Mouse (Mus musculus) regulatory T cell (primary cell): ENCODE data around the gene Mrps34.

Experiments used
- in situ Hi-C: fragments of 300-600 bp; cut with MboI, MseI; formaldehyde crosslinking; loops from one replicate; pipeline ENCODE4 v1.15.1; 2025; ENCODE audit warnings: high pct_unique_total_duplicates

Mrps34 gene

DNA sequence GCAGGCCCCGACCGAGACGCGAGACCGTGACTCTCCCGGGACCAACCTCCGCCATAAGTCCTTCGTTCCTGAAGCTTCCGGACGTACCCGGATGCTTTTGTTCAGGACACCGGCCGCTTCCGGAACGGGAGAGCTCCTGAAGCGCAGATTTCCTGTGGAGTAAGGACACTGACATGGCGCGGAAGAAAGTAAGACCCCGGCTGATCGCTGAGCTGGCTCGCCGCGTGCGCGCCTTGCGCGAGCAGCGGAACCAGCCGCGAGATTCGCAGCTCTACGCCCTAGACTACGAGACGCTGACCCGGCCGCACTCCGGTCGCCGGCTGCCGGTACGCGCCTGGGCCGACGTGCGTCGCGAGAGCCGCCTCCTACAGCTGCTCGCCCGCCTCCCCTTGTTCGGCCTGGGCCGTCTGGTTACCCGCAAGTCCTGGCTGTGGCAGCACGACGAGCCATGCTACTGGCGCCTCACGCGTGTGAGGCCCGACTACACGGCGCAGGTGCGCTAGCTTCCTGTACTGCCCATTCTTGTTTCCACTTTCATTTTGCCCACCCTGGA is at the start of gene Mrps34, which contains the start of gene Eme2:
Gene Mrps34, plus strand, starts transcription at position 122 of the 553 bp plus-strand sequence.
Gene Eme2, minus strand, starts transcription at position 93 of the 553 bp plus-strand sequence.
- in situ Hi-C loops: loop anchor here (5.0 kb wide), 1 partner anchor 43 kb away; the partner anchor contains the start of gene Fahd1

GRCm38 (mm10) chr17:24847386-24847785 is 47.5 kb upstream of the Mrps34 start:
- in situ Hi-C loops: no loop called here

GRCm38 (mm10) chr17:24848600-24849031 is 46.3 kb upstream of the Mrps34 start:
- in situ Hi-C loops: no loop called here

DNA sequence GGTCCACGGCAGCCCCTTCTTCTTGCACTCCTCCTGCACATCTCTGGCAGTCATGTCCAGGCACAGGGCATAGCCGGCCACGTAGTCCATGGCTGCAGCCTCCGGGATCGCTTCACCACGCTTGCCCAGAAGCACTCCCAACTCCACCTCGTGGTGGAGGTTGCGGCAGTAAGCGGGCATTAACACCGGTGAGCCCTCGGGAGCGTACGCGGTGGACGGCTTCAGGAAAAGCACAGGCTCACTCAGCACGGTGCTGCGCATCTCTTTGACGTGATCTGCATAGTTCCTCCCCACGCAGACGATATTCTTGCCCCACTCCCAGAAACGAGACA is 45.2 kb upstream of the Mrps34 start:
- in situ Hi-C loops: loop anchor here (5.0 kb wide), 1 partner anchor 43 kb away; no protein-coding TSS in a partner anchor

GRCm38 (mm10) chr17:24850065-24850772 is 44.7 kb upstream of the Mrps34 start, which contains the start of gene Fahd1:
Gene Fahd1 (minus strand): TSS chr17:24850364.
- in situ Hi-C loops: loop anchor here (5.0 kb wide), 1 partner anchor 42 kb away; no protein-coding TSS in a partner anchor

- in situ Hi-C loops: loop anchor here (5.0 kb wide), 1 partner anchor 42 kb away; no protein-coding TSS in a partner anchor
Measured at GRCm38 (mm10) chr17:24850773-24851127, 44.2 kb upstream of the Mrps34 start.

DNA sequence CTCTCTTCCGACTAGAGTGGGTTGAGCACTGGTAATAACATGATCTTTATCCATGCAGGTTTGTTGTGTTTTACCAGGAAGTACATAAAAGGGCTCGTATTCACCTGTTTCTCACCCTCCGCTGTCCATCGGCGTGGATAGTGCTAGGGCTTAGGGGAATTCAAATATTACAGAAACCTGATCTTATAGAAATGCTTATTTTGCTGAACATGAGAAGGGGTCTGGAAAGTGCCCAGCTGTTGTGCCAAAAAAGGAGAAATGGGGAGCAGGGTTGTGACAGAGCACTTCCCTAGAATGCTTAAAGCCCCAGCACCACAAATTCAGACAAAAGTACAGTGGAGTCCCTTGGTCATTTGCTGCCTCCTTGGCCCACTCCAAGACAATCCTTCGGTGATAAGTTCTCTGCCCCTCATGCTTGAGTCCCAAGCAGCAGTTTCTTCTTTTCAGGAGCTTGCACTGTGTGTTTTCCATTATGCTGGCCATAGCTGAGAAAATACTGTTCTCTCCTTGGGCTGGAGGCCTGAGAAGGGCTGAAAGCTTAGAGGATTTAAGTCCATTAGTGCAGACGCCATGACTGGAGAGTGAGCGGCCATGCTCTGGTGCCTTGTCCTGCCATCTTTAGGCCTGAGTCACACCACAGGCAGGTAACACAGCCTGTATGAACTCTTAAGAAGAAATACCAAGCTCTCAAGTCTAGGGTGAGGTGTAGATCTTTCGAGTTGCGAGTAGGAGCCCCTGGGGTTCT is 43.4 kb upstream of the Mrps34 start:
- in situ Hi-C loops: loop anchor here (5.0 kb wide), 1 partner anchor 41 kb away; no protein-coding TSS in a partner anchor

DNA sequence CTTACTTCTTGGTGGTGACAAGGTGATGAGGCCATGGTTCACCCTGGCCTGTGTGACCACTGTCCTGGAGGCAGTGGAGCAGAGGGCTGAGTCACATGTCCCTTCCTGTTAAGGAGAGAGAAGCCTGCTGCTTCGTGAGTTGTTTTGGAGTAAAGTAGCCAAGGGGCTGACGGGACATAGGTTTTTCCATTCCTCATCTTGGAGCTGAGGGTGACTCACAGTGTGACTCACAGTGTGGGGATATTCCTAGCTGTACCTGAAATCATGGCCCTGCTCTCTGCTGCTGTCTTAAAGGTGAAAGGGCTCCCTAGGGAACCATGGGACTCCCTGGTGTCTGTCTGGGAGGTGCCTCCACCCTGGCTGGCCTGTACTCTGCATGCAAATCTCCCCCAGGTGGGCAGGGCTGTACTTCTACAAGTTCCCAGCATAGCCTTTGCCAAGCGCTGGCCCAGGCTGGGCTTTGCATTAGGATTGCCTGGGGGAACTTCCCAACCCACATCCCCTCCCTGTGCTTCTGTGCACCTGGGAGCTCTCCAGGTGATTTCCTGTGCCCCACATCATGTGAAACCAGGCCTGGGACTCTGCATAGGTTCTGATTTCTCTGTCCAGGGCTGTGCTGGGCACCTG is 39.0 kb upstream of the Mrps34 start:
- in situ Hi-C loops: no loop called here

- in situ Hi-C loops: no loop called here
Measured at GRCm38 (mm10) chr17:24856589-24856988, 38.3 kb upstream of the Mrps34 start.

DNA sequence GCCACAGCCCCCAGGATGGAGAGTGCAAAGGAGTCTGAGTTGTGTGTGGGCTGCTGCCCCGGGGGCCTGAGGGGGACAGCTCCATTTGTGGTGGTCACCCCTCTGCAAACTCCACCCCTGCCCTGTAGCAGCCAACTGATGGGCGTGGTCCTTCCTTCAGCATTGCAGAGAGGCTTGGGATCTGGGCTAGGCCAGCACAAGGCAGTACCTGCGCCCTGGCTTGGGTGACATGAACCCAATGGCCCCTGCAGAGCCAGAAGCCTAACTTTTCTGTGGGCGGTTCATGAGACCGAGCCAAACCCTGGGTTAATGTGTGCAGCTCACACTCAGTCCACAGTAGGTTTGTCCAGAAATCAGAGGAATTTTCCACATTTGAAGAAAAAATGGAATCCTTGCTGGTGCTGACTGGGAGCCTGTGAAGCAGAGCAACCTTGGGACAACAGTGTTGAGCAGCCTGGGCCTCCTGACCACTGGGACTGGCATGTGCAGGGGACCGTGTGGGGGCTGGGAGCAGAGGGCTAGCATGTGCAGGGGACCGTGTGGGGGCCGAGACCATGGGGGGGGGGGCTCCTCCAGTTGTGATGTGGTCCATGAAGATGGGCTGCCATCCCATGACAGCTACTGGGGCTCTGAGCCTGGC is 37.0 kb upstream of the Mrps34 start:
- in situ Hi-C loops: no loop called here

DNA sequence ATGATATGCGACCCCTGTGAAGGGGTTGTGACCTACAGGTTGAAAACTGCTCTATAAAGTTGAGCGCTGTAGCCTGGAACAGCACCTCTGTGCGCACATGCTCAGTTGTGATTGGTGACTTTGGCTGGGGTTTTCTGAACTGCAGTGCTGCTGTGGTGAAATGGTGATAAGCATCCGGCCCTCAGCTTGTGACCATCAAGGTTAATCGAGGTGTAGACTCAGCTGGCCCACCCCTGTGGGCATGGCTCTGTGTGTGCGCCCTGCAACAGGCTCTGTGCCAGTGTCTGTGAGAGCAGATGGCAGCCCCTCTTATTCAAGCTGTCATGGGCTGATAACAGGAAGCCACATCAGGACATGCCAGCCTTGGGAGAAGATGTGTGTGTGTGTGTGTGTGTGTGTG is 35.9 kb upstream of the Mrps34 start:
- in situ Hi-C loops: no loop called here

DNA sequence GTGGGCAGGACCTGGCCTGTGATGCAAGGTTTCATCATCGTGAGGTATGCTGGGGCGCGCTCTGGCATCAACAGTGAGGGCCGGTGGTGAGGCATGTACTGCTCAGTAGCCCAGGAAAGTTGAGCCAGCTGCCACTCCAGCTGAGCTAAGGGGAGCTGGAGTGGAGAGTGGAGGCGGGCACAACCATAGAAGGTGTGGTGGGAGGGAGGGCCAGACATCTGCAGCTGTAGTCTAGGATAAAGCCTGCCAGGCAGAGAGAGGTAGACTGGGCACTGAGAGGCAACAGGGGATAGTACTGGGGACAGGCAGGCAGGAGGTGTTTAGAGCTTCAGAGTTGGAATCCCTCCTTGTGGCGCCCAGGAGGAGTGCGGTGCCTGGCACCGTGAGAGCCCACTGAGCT is 34.8 kb upstream of the Mrps34 start:
- in situ Hi-C loops: no loop called here

- in situ Hi-C loops: no loop called here
Measured at GRCm38 (mm10) chr17:24861785-24862184, 33.1 kb upstream of the Mrps34 start.

- in situ Hi-C loops: no loop called here
Measured at GRCm38 (mm10) chr17:24865776-24866175, 29.1 kb upstream of the Mrps34 start, which contains the start of gene Igfals. Gene Igfals (plus strand): TSS chr17:24865997.

DNA sequence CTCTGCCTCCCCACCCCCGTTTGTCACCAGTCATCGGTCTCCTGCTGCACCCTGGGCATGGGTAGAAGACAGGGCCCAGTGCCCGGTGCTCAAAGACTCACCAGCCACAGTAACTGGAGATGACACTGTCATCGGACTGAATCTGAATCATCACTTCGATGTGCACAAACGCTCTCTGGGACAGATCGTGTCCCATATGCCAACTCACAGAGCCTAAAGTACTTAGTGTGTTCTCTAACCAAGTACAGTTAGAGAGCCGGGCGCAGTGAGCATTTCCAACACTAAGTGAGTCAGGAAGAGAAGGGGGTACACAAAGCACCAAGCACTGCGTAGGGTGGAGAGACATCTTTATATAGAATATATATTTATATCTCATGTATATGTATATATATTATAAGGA is 27.0 kb upstream of the Mrps34 start:
- in situ Hi-C loops: no loop called here

GRCm38 (mm10) chr17:24873695-24874404 is 21.1 kb upstream of the Mrps34 start:
- in situ Hi-C loops: no loop called here

DNA sequence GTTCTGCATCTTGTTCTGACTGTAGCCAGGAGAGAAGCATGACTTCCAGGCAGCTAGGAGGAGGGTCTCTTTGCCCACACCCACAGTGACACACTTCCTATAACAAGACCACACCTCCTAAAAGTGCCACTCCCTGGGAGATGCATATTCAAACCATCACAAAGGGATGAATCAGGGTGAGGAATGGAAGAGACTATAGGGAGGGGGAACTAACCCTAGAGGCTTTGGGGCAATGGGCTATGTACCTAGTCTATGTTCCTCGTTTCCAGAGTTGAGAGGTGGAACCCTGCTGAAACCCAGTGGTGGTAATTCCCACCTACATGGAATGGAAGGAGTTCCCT is 20.5 kb upstream of the Mrps34 start:
- in situ Hi-C loops: no loop called here

- in situ Hi-C loops: no loop called here
Measured at GRCm38 (mm10) chr17:24874989-24875388, 19.9 kb upstream of the Mrps34 start.

DNA sequence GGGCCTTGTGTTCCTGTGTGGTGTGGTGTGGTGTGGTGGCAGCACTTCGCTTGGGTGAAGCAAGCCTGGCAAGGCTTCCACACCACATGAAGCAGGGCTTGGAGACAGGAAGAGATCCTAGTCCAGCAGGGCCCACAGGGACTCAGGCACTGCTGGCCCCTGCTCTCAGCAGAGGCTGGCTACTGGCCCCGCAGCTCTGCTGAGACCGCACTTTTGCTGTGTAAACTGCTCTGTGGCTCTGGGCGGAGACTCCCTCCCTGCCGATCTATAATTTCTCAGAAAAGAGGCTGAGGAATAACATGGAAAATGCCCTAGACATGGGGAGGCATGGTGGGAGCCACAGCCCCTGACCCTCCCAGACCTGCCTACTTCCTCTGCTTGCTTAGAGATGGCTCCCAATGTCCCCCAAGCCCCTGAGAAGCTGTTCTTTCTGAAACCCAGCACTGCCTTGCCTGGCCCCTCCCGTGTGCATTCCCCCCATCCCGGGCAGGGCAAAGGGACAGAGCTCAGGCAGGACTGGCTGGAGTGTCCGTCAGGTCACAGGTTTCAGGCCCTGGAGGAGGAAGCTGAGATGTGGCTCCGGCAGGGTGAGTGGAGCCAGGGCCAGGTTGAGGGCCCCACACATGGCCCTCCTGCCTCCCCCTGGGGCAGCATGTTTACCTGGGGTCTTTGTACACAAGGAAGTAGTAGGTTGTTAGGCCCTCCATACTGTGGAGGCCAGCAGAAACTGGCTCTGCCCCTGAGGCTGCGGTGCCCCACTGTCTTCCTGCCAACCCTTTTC is 17.4 kb upstream of the Mrps34 start:
- in situ Hi-C loops: no loop called here

GRCm38 (mm10) chr17:24878117-24878397 is 16.9 kb upstream of the Mrps34 start:
- in situ Hi-C loops: no loop called here
